Mouse (Mus musculus): ENCODE measurements around the gene Pgam1.
"Not testable (repeated sequence)": the region's sequence is repeated elsewhere in the genome, so short reads cannot be mapped to it uniquely, and the experiment has no call there.

Pgam1 gene

DNA sequence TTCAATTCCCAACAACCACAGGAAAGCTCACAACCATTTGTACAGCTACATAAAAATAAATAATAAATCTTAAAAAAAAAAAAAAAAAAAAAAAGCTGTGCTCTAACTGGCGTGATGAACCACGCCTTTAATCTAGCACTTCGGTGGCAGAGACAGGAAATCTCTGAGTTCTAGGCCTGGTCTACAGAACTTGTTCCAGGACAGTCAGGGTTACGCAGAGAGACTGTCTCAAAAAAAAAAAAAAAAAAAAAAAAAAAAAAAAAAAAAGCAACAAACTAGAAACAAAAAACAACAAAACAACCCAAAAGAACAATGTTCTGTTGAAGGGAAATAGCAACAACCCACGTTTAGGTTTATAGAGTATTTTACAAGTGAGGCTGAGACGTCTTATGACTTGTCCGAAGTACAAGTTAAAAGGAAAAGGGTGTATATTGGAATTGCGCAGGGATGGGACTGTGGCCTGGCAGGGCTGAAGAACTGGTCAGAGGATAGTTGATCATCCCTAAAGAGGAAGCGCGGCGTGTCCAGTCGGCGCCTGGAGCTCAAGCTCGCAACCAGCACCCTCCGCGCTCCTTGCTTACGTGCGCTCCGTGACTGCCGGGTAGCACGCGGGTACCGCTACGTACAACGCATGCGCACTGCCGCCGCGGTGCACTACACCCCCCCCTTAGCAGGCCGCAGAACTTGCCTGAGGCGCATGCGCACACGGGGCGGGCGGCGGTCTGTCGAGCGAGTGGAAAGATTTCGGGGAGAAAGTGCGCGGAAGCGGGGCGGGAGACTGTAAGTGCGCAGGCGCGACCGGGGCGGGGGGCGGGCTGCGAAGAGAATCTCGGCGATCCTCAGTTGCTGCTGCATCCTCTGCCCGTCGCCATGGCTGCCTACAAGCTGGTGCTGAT is at the start of gene Pgam1:
Gene Pgam1, plus strand, starts transcription at position 746 of the 896 bp plus-strand sequence.
- peak; percentile 88 to 96 for DNase-seq (ENCODE audit: low spot score in 2 of 2)

- DNase-seq (ENCODE audit: low spot score in 2 of 2) = no peak
Observed at GRCm38 (mm10) chr19:41866707-41867106, 45.0 kb upstream of the Pgam1 start.

- DNase-seq (ENCODE audit: low spot score in 2 of 2) = no peak
Observed at GRCm38 (mm10) chr19:41869296-41869695, 42.4 kb upstream of the Pgam1 start.

DNA sequence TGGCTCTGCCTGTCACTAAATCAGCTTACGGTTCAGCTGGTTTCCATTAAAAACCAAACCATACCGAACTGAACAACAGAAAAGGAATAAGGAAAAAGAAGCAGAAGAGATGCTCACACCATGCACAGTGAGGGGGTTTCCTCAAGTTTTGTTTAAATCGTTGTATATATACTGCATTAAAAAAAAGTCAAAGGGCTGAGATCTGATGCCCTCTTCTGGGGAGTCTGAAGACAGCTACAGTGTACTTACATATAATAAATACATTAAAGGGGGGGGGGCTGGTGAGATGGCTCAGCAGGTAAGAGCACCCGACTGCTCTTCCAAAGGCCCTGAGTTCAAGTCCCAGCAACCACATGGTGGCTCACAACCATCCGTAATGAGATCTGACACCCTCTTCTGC is 41.8 kb upstream of the Pgam1 start:
- not testable (repeated sequence) for DNase-seq (ENCODE audit: low spot score in 2 of 2)

DNA sequence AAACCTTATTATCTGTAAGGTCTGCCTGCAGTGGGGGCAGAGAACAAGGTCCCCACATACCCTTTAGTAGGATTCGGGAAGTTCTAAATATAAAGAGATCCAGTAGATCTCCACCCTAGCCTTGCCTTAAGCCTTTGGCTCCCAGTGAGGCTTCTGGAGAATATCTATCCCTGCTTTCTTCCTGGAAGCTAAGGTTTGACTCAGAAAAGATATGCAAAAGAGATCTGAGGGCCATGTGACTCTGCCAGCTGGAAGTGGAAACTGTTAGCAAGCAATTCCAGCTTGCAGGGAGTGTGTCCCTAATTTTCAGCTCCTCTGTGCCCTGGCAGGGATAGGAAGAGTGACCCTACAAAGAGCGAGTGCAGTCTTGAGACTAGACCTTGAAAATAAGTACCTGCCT is 39.4 kb upstream of the Pgam1 start:
- DNase-seq (ENCODE audit: low spot score in 2 of 2) = no peak

DNA sequence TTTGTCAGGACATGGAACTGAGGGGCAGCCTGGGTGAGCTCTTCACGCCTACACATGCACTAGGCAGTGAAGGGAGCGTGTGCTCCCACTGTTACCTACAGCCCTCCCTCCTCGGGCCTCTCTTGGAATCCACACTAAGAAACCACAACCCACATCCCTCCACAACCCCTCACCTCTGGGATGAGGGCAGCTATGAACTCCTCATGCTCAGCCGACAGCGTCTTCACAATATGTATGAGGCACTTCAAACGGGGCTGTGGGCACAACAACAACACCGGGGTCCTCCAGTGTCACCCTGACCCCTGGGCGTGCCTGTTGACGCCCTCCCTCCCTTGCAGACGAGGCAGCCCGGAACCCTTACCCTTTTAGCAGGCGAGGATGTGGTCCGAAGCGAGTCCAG is 37.4 kb upstream of the Pgam1 start:
- DNase-seq (ENCODE audit: low spot score in 2 of 2) = no peak

DNA sequence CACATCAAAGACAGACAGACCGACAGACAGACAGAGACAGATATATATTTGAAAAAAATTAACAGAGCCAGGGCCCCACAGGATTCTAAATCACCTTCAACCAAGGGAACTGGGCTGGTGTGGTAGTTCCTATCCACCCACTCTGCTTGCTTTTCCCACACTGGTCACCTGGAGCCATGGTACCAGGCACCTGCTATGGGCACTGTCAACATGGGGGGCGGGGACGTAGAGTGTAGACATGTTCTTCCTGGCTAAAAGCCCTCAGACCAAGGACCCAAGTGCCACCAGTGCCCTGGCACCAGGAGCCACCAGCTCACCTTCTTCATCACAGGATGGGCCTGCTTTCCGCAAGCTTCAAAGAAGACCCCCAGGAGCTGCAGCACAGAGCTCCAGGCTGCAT is 29.9 kb upstream of the Pgam1 start:
- DNase-seq (ENCODE audit: low spot score in 2 of 2) = no peak

DNA sequence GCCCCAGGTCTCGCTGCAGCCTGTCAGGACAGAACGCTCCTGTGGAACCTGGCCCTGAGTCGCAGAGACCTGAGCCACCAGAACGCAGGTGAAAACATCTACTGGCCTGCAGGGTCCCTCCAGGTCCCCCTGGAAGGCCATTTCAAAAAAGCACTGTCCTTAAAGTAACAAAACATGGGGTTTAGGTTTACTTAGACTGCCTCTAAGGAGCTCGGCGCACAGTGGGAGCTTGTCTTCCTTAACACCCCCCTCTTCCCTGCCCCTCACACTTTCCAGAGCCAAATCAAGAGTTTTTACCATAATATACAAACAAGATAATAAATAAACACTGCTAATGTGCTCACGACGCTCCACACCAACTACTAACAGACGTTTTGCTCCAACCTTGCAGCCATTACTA is 27.8 kb upstream of the Pgam1 start:
- no peak for DNase-seq (ENCODE audit: low spot score in 2 of 2)

DNA sequence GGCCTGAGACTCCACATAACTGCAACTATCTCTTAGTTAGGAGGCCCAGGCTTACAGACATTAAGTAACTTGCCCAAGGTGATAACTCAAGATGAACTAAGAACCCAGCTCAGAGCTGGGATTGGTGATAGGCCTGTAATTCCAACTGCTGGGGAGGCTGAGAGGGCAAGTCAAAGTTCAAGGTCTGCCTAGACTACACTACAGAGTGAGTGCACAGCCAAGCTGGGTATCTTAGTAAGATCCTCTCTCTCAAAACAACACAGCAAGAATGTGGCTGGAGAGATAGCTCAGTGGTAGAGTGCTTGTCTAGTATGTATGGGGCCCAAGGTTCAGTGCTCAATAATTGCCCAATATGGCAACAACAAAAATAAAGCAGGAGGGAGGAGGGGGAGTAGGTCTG is 23.5 kb upstream of the Pgam1 start:
- DNase-seq (ENCODE audit: low spot score in 2 of 2) = no peak

GRCm38 (mm10) chr19:41894959-41895358 is 16.8 kb upstream of the Pgam1 start:
- DNase-seq (ENCODE audit: low spot score in 2 of 2) = no peak

GRCm38 (mm10) chr19:41895460-41896318 is 16.0 kb upstream of the Pgam1 start, which contains the start of gene Rrp12:
TSS of gene Rrp12 (minus strand) at chr19:41896173.
- DNase-seq (ENCODE audit: low spot score in 2 of 2) = peak; percentile 71 to 75

- no peak for DNase-seq (ENCODE audit: low spot score in 2 of 2)
Observed at GRCm38 (mm10) chr19:41896319-41896711, 15.4 kb upstream of the Pgam1 start.

DNA sequence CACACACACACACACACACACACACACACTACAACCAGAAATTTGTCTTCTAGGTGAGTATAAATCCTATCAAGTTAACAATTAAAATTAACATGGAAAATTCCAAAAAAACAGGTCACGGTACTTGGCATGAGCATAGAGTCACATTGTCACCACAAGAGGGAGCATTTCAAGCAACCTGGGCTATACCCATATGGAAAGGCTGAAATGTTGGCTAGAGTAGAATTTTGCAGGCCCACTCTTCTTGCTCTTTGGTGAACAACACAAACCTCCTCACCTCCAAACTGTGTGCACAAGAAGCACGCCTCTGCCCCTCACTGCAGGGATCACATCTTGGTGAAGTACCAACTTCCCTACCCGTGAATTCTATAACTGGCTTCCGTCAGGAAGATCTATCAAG is 12.9 kb upstream of the Pgam1 start:
- no peak for DNase-seq (ENCODE audit: low spot score in 2 of 2)

DNA sequence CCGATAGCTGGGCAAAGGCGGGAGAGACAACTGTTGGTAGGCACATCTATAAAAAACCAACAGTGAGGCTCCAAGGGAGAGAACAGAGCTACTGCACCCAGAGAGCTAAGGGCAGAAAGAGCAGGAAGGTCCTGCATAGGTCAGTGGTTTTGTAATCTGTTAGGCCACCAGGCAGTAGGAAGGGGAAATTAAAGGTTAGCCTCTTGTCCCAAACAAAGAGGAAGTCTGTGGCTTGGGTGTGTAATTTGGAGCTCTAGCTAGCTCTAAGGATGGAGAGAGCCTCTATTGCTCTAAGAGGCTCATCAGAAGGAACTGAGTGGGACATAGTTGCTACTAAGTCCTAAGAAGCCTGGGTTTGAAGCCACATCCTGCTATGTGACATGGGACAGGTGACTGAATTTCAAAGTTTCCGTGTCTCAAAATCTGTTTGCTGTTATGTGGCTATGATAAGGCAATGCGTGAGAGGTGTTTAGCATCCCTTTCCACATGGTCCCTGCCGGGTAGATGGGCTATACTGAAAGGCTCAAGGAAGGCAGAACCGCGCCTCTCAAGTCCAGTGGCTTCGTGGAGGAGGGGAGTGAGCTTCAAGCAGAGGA is 11.1 kb upstream of the Pgam1 start:
- no peak for DNase-seq (ENCODE audit: low spot score in 2 of 2)

GRCm38 (mm10) chr19:41901696-41902095 is 10.0 kb upstream of the Pgam1 start:
- peak in 1 of 2 experiments; percentile 28 for DNase-seq (ENCODE audit: low spot score in 2 of 2)

GRCm38 (mm10) chr19:41902848-41903593 is 8.7 kb upstream of the Pgam1 start:
- no peak for DNase-seq (ENCODE audit: low spot score in 2 of 2)

GRCm38 (mm10) chr19:41905246-41905645 is 6.5 kb upstream of the Pgam1 start:
- DNase-seq (ENCODE audit: low spot score in 2 of 2) = no peak

DNA sequence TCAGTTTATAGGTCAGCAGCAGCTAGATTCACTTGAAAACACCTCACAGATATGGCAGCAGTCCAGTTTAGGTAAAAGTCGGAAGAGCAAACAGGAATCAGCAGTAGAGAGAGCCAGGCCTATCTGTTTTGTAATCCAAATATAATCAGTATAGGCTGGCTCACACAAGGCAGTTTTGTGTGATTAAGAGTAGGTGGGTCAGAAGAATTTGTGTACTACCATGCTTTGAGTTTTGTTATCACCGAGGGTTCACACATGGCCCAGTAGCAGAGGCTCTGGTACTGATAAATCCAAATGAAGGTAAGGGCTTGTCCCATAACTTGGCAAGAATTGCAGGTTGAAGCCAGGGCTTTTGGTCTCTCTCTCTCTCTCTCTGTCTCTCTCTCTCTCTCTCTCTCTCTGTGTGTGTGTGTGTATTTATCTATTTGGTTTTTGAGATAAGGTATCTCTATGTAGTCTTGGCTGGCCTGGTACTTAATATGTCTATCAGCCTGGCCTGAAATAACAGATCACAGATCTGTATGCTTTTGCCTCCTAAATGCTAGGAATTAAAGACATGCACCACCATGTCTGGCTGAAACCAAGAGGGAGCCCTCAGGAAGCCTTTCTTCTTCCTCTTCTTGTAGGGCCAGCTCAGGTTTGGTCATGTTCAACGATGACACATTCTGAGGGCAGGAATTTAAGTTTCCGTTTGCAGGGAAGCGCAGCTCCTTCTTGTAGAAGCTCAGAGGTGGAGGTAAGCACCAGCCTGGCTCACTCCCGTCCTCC is 5.2 kb upstream of the Pgam1 start:
- peak in 1 of 2 experiments; percentile 15 for DNase-seq (ENCODE audit: low spot score in 2 of 2)

- no peak for DNase-seq (ENCODE audit: low spot score in 2 of 2)
Observed at GRCm38 (mm10) chr19:41907079-41907760, 4.5 kb upstream of the Pgam1 start.

- DNase-seq (ENCODE audit: low spot score in 2 of 2) = no peak
Observed at GRCm38 (mm10) chr19:41908736-41909135, 3.0 kb upstream of the Pgam1 start.
